Mouse (Mus musculus): ENCODE results near the gene Rtf1. TPM values are rescaled to one million over a fixed set of nuclear protein-coding genes. Genes with fewer than 3 reads are reported as not detected.
"Not testable (repeated sequence)": the region's sequence is repeated elsewhere in the genome, so short reads cannot be mapped to it uniquely, and the experiment has no call there.

Rtf1 gene
- 10 to 100 TPM; 22.9 to 24.0 TPM for total RNA-seq (2021)

DNA sequence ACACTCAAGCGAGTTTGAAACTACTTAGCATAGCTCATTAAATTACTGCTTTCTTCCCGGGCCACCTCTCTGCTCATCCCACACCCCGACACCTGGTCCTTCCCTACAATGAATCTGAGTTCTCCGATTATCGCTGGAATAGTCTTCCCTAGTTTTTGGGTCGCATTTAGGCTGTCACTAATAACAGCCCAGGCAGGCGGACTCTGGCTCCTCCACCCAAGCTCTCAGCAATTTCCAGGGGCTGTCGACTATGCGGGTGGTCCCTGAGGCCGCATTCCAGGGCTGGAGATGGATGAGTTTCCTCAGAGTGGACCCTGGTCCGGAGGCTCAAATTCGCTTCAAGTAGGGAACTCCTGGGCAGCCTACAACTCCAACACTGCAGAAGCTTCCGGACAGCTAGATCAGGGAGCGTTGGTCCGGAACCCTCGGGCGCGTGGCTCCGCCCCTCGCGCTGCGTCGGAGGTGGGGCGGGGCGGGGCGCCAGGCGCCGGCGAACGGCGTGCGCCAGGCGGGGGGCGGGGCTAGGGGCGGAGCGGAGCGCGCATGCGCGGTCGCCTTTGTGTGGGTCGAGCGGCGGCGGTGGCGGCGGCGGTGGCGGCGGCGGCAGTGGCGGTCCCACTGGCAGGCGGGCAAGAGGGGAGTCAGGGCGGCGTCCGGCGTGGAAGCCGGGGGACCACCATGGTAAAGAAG, at the start of gene Rtf1:
Gene Rtf1, plus strand, starts transcription at position 544 of the 690 bp plus-strand sequence.
- peak; percentile 97 to 98 for DNase-seq
- intact Hi-C loops (cut with DNase I) = no loop called here

GRCm38 (mm10) chr2:119636781-119637180, 38.1 kb upstream of the Rtf1 start:
- intact Hi-C loops (cut with DNase I) = no loop called here
- no peak for DNase-seq

- intact Hi-C loops (cut with DNase I) = no loop called here
- no peak for DNase-seq
Observed at GRCm38 (mm10) chr2:119641214-119641912, 33.5 kb upstream of the Rtf1 start.

- intact Hi-C loops (cut with DNase I) = no loop called here
- no peak for DNase-seq
Observed at GRCm38 (mm10) chr2:119644254-119644653, 30.6 kb upstream of the Rtf1 start.

DNA sequence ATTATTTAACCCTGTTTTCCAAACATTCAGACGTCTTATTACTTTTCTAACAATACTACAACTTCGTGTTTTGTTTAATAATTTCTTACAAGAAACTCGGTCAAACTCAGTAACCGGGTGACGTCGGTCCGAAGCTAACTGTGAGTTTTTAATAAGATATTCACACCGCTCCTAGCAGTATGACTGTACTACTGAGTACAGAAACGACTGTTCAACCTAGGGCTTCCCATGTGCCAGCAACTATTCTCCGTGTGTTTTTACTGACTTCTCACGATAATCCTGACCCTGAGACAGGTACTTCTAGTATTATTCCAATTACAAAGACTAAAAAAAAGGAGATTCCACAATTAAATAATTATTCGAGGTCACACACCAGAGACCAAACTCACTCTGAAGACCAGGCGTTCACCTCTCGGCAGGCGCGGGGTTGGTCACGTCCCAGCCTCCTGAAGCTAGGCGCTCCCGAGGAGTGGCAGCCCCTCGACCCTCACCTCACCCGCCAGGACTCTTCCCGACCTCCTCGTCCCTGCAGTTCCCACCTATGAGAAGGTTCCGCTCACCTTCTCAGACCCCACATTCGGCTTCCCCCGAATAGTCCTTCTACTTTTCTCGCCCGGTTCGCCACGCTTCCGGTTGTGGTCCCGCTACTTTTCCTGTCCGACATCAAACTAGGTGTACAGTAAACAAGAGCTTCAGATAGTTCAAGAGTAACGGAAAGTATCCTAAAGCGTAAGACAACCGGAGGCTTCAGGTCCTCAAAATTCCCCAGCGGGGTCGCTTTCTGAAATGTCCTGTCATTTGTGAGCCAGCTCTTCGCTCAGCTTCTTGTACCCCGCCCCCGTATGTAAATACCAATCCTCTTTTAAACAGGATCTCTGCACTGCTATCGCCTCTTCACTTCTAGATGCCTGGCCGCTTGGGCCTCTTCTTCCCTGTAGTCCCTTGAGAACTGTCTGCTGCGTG, 12.4 kb upstream of the Rtf1 start, which contains the start of gene Ndufaf1:
Gene Ndufaf1, minus strand, starts transcription at position 608 of the 963 bp plus-strand sequence.
- DNase-seq = peak; percentile 85 to 86
- intact Hi-C loops (cut with DNase I) = loop anchor here (5.0 kb wide), 1 partner anchor 115 kb away; the partner anchor contains the start of genes Chp1 and Exd1

DNA sequence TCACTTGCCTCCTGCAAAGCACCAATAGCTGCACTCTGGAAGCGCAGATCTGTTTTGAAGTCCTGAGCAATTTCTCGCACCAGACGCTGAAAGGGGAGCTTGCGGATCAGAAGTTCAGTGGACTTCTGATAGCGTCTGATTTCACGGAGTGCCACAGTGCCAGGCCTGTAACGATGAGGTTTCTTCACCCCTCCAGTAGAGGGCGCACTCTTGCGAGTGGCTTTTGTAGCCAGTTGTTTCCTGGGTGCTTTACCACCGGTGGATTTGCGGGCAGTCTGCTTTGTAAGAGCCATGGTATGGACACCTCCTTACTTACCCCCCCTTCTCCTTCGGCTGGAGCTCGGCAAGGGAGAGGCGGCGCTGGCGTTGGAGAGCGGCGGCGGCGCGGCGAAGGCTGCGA, 9.1 kb upstream of the Rtf1 start:
- intact Hi-C loops (cut with DNase I); DNase-seq: not testable (repeated sequence)

- DNase-seq = no peak
- intact Hi-C loops (cut with DNase I) = no loop called here
Observed at GRCm38 (mm10) chr2:119669010-119669409, 5.9 kb upstream of the Rtf1 start.

DNA sequence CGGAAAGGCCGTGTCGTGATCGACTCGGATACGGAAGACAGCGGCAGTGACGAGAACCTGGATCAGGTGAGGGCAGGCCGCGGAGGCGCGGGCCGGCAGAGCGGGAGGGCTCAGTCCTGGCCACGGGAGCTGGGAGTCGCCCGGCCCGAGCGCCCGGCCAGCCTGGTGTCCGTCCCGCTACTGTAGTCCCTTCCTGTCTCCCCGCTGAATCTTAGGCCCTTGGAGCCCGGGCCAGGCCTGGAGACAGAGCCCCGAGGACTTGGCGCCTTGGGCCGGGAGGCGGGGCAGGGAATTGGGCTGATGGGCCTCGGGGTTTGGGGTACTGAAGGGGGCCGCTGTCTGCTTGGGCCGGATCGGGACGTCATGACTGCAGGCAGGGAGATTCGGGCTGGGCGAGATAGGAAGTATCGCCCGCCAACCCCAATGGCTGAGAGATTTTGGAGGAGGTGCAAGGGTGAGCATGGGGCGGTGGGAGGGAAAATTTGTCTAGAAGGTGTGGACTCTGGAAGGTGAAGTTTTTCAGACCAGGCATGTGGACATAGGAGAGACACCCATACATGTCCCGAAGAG, 432 bp downstream of the Rtf1 start:
- intact Hi-C loops (cut with DNase I) = no loop called here
- DNase-seq = no peak

DNA sequence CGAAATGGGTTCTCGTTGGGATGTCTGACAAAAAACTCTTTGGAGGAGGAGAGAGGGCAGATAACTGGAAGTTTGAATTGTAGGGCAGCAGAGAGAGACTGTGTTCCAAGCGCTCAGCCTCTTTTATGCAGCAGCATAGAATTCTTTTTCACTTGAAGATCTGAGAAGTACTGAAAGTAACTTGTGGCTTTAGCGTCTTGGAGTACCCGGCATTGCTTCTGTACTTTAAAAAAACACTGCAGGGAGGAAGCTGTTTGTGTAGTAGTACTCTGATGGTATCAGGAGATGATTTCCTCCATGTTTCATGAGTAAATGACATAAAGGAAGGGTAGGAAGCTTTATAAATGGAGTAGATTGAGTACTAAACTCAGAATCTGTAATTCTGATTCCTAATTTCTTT, 963 bp downstream of the Rtf1 start:
- intact Hi-C loops (cut with DNase I) = no loop called here
- no peak for DNase-seq

DNA sequence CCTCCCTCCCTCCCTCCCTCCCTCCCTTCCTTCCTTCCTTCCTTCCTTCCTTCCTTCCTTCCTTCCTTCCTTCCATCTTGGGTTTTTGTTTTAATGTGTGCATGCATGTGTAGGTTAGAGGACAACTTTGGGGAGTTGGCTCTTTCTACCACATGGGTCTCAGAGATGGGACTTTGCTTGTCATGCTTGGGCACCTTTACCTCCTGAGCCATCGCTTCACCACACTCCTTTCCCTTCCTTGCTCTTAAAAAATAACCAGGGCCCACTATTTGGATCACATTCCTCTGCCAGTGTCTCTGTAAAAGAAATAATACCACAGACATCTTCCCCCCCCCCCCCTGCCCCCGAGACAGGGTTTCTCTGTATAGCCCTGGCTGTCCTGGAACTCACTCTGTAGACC, 8.8 kb downstream of the Rtf1 start:
- no peak for DNase-seq
- intact Hi-C loops (cut with DNase I) = no loop called here

DNA sequence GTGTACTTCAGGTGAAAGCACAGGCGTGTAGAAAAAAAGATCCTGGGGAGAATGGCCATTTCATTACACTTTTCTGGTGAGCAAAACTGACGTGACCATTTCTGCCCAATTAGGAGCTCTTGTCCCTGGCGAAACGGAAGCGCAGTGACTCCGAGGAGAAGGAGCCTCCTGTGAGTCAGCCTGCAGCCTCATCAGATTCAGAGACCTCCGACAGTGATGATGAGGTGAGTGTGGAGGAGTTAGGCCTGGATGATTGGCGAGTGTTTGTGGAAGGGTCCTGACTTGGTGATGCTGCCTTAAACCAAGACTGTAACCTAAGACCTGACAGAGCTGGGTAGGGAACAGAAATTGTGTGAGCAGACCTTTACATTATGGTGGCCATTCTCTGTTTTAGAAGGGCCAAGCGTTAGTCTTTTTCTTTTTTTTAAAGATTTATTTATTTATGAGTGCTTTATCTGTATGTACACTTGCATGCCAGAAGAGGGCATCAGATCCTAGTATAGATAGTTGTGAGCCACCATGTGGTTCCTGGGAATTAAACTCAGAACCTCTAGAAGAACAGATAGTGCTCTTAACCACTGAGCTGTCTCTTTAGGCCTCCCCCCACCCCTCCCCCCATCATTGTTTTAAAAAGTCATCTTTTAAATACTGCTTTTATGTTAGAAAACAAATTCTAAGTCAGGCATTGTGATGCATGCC, 17.3 kb downstream of the Rtf1 start:
- no peak for DNase-seq
- intact Hi-C loops (cut with DNase I) = no loop called here

DNA sequence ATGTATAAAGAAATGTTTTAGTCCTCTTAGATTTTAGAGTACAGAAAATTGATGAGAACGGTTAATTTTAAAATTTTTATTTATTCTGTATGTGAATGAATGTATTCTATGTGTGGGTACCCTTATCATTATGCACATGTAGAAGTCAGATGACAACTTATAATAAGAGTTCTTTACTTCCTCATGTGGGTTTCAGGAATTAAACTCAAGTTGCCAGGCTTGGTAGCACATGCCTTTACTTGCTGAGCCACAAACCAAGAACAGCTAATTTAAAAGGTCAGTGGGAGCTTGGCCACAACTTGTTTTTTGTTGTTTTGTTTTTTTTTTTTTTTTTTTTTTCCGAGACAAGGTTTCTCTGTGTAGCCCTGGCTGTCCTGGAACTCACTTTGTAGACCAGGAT, 20.0 kb downstream of the Rtf1 start:
- intact Hi-C loops (cut with DNase I) = no loop called here
- no peak for DNase-seq

DNA sequence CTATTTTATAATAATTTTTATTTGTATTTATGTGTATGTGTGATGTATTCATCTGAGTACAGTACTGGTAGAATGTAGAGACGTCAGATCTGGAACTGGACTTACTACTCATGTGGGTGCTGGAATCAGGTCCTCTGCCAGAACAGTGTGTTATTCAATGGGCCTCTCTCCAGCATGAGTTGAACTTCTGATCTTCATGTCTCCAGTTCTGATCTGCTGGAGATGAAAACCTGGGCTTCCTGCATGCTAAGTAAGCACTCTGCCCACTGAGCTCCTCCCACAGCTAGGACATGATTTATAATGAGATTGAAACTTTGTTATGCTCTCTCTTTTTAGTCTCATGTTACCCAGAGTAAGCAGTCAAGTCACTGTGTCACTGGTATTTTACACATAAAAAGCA, 21.2 kb downstream of the Rtf1 start:
- DNase-seq = no peak
- intact Hi-C loops (cut with DNase I) = no loop called here

- DNase-seq = no peak
- intact Hi-C loops (cut with DNase I) = no loop called here
Observed at GRCm38 (mm10) chr2:119698472-119698871, 23.6 kb downstream of the Rtf1 start.

DNA sequence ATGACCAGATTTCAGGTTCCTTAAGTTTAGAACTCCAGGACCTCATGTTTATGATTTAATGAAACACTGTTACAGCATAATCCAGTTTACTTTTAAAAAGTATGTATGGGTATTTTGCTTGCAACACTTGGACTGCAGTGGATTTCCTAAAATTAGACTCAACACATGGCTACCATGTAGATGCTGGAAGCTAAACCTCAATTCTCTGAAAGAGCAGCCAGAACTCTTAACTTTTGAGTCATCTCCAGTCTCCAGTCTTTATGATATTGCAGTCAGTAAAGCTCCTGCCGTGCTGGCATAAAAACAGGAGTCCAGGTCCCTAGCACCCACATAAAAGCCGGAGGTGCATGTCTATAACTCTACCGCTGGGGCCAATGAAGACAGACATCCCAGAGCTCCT, 25.1 kb downstream of the Rtf1 start:
- no peak for DNase-seq
- intact Hi-C loops (cut with DNase I) = no loop called here

DNA sequence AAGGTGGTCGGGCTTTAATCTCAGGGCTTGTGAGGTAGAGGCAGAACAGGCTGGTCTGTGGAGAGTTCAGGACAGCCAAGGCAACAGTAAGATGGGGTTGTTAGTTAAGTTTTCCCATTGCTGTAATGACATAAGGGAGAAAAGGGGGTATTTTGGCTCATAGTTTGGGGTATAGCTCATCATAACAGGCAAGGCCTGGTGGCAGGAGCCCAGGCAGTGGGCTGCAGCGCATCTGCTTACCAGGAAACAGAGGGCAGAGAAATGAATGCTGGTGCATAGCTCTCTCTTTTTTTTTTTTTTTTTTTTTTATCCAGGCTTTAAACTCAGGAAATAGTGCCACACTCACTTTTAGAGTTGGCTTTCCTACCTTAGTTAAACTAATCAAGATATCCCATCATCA, 28.3 kb downstream of the Rtf1 start:
- no peak for DNase-seq
- intact Hi-C loops (cut with DNase I) = no loop called here

DNA sequence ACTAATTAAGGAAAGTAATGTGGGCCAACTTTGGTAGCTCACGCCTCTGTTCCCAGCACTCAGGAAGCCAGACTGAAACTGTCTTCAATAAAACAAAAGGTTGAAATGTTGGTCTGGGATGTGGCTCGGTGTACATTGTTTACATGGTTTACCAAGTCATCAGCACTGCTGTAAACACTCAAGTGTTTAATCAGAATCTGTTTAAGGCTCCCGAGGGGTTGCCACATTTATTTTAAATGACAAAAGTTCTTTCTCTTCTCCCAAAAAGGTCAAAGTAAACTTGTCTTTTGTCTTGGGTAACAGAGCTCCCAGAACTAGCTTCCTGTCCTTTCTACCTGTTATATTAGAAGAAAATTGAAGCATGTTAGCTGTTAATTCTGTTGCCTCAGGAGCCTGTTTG, 32.8 kb downstream of the Rtf1 start:
- DNase-seq = no peak
- intact Hi-C loops (cut with DNase I) = no loop called here

GRCm38 (mm10) chr2:119710011-119710410, 35.1 kb downstream of the Rtf1 start:
- no peak for DNase-seq
- intact Hi-C loops (cut with DNase I) = no loop called here

DNA sequence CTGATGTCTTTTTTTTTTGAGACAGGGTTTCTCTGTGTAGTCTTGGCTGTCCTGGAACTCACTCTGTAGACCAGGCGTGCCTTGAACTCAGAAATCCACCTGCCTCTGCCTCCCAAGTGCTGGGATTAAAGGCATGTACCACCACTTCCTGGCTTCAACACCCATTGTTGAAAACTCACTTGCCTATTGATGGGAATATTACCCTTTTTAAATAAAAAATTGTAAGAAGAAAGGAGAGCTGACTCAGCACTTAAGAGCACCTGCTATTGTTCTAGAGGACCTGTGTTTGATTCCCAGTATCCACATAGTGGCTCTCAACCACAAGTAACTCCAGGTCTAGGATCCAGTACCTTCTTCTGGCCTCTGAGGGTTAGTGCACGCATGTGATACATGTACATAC, 41.0 kb downstream of the Rtf1 start:
- intact Hi-C loops (cut with DNase I); DNase-seq: not testable (repeated sequence)

GRCm38 (mm10) chr2:119721070-119721469, 46.2 kb downstream of the Rtf1 start:
- DNase-seq = no peak
- intact Hi-C loops (cut with DNase I) = no loop called here
